Mouse (Mus musculus): ENCODE measurements at regions not wholly inside any gene's neighbourhood (a gene's known extent, or its start where the extent isn't known, plus 50 kb on each side); places are given as distances from the start of the nearest gene placed in this dataset.
"Not testable (repeated sequence)": the region's sequence is repeated elsewhere in the genome, so short reads cannot be mapped to it uniquely, and the experiment has no call there.

DNA sequence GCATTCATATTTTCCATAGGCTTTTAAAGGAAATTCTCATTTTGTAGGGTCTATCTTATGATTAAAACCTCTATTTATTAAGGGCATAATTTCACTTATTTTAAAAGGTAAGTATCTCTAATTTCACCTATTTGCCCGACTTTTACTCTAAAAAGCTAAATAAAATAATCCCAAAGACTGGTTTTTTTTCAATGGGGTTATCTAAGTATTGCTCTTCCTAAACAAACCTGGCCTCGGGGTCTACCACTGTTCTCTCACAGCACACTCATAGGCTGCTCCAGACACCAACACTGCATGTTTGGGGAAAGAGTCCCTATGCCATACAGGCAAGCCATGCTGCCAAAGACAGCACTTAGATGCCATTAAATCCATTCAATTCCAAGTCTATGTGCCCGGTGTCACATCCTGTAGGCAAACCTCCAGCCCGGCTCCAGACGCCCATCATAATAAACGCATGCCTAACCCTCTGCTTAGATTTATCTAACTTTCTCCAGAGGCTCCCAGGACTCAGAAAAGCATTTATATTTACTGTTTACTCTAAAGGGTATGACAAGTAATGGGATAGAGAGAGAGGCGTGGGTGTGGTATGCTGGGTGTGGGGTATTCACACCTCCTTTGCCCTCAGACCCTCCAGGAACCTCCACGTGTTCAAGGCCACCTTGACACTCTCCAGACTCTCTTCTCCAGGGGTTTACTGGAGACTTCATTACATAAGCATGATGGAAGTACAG, 62.5 kb upstream of the Cpm start:
- no peak for DNase-seq

DNA sequence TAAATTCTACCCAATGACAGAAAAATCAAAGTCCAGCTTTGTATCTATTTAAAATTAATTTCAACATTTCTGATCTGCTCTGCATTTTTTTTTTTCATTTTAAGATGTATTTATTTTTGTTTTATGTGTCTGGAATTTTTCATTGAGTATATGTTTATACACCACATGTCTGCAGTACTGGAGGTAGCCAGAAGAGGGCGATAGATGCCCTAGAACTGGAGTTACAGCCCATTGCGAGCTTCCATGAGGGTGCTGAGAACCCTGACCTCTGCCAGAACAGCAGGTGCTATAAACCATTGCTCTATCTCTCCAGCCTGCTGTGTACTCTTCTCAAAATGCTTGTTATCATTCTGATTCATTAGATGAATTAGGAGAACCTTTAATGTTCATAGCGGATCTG, 63.1 kb upstream of the Cpm start:
- no peak for DNase-seq

DNA sequence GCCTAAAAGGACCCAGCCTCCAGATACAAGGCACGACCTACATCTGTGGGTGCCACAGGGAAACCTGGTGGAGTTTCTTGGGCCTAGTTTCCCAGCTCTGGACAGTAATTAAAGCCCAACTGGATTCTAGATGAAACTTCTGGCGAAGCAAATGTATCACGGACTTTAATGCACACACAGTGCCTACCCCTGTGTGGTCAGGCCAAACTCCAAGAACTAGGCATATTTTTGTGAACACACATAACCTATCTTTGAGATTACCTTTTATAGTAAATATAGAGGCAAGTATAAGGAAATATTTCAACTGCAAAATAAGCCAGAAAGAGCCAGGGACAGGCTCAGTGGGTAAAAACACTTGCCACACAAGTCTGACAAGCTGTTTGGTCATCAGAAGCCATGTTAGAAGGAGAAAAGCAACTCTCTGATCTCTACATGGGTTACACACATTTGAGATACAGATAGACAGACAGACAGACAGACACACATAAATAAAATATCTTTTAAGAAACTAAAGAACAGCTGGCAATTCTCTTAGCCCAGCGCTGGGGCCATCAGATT, 63.7 kb upstream of the Cpm start:
- no peak for DNase-seq

DNA sequence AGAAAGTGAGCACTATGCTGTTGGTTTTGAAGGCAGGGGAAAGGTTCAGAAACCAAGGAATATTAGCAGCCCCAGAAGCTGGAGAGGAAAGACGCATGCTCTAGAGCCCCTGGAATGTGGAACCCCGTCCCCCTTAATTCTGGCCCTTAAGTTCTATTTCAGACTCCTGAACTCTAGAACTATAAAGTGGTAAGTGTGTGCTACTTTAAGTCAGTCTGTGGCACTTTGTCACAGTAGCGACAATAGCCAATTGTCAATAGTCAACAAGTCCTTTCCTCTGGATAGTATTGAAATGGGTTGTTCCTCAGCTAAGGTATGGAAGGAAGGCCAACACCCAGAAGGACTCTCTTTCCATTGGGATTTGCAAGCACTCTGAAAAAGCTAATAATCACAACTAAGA, 64.2 kb upstream of the Cpm start:
- DNase-seq: no peak

DNA sequence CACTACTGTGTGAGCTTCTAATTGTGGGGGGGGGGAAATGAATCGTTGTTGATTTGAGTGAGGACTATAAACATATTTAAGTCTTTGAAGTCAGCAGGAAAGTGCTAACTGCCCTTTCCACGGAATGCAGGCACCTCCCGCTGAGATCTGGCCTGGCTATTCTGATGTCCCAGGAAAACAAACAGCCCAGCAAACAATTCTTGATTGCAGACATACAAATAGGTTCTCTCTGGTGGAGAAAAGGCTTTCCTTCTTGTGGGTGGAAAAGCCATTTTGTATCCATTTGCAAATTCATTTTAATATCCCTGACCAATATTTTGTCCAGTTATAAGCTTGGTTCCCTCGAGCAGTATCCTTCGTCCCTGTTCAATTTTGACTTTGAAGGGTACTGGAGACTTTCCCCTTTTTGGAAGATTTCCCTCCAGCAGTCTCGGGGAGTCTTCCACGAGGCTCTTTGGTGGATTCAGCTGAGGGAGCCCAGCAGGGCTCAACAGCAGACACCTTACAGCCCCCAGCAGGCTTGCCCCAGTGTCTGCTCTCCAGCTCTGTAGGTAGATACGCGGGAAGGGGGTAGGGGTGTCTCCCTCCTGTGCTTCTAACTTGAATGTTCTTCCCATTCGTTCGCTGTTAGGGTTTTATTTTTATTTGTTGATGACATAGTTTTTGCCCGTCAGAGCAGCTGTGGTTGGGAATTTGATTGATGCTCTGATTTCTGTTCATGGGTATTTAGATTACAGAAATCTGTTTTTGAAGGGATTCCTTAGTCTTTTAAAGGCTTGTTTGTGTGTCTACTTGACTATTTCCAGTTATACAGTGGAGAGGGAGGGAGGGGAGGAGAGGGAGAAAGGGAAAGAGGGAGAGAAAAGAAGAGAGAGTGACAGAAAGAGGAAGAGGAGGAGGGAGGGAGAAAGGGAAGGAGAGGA, 64.9 kb upstream of the Cpm start:
- DNase-seq: no peak

DNA sequence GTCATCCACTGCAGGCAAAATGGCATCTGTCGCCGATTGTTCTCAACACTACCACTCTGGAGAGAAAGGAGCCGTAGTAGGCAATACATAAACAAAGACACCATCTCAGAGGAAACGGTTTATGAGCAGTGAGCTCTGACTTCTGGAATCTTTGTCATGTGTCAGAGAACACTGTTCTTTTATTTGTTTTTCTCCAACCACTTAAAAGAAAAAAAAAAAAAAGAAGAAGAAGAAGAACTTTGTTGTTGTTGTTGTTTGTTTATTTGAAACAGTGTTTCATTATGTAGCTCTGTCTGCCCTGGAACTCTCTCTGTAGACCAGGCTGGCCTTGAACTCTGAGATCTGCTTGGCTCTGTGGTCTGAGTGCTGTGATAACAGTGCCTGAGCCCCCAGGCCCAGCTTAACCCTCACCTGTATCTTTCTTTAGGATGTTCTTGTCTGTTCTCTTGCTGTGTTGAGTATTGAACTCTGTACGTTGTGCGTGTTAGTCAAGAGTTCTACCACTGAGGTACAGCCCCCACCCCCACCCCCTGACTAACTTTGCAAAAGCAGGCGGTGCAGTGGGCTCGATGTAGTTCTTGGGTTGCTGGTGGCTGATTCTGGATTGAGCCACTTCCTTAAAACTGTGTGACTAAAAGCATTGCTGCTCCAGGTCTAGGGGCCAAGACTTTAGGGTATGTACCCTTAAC, 65.7 kb upstream of the Cpm start:
- no peak for DNase-seq

DNA sequence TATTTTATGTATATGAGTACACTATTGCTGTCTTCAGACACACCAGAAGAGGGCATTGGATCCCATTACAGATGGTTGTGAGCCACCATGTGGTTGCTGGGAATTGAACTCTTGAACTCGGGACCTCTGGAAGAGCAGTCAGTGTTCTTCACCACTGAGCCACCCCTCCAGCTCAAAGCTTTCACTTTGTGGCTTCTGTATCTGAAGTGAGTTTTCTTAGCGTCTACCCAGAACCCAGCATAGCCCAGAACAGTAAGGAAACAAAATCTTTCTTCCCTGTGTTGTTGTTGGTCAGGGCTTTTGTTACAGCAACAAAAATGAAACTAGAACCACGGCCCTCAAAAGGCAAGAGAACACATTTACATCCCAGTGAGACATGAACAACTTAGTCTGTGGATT, 66.5 kb upstream of the Cpm start:
- DNase-seq: not testable (repeated sequence)

DNA sequence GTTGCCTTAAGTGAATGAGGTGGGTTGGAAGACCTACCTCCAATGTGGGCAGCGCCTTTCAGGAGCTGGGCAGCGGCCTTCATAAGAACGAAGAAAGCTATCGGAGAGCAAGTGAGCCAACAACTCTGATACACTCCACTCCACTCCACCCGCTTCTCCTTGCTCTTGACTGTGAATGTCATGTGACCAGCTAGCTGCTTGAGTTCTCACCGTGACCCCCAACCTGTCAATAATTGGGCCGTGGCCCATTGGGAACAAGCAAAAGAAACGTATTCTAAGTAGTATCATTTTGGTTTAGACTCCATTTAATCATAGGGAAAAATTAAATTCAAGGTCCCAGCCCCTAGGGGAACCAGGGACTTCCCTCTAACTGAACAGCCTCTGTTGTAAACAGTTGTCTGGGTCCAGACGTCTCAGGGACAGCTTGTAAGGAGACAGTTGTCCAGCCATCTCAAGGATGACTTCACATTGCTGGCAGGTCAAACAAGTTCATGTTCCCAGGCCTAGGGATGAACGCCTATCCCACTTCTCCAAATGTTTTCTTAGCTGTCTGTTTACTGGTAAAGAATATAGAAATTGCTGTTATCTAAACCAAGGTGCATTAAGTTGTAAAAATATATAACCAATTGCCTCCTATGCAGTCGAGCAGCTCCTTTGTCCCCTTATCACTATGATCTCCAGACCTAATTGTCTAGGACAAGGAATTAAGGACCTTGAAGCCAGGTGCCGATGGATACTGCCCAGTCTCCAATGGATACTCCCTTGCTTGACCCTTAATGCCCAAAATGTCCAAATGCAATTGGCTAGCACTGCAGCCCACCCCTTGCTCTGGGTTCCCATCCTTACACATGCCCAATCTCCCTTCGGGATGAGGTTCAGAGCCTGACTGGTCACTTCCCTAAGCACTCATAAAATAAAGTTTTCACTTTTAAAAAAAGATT, 67.1 kb upstream of the Cpm start:
- DNase-seq: no peak

DNA sequence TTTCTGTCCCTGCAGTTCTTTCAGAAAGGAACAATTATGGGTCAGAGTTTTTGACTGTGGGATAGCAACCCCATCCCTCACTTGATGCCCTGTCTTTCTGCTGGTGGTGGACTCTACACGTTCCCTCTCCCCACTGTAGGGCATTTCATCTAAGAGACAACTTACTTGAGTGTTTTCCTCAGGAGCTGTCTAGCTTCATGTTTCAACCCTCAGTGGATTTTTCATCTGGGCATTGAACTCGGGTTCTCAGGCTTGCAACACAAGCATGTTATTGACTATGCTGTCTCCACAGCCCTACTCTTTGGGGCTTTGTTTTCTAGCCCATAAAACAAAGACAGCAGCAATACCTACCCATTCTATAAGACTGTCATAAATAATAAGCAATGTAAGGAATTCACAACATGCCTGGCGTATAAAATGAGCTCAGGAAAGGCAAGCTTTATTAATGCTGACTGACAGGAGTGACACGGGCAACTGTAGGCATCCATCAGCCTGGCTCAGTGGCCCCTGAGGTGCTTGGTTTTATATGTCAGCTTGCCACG, 68.0 kb upstream of the Cpm start:
- DNase-seq: no peak

DNA sequence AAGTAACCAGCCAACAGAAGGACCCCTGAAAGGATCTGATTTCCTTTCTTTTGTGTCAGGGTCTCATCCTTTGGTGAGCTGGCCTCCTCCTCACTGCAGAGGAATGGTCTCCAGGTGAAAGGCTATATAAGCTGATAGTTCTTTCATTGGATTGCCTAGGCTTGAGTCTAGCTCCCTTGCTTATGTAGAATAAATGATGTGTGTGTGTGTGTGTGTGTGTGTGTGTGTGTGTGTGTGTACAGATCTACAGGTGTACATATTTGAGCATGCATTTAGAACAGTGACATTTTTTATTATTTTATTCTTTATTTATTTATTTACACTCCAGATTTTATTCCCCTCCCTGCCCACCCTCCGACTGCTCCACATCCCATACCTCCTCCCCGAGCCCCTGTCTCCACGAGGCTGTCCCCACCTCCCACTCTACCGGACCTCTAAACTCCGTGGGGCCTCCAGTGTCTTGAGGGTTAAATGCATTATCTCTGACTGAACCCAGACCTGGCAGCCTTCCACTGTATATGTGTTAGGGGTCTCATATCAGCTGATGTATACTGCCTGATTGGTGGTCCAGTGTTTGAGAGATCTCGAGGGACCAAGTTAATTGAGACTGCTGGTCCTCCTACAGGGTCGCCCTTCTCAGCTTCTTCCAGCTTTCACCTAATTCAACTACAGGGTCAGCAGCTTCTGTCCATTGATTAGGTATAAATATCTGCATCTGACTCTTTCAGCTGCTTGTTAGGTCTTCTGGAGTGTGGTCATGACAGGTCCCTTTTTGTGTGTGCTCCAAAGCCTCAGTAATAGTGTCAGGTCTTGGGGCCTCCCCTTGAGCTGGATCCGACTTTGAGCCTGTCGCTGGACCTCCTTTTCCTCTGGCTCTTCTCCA, 68.7 kb upstream of the Cpm start:
- no peak for DNase-seq

DNA sequence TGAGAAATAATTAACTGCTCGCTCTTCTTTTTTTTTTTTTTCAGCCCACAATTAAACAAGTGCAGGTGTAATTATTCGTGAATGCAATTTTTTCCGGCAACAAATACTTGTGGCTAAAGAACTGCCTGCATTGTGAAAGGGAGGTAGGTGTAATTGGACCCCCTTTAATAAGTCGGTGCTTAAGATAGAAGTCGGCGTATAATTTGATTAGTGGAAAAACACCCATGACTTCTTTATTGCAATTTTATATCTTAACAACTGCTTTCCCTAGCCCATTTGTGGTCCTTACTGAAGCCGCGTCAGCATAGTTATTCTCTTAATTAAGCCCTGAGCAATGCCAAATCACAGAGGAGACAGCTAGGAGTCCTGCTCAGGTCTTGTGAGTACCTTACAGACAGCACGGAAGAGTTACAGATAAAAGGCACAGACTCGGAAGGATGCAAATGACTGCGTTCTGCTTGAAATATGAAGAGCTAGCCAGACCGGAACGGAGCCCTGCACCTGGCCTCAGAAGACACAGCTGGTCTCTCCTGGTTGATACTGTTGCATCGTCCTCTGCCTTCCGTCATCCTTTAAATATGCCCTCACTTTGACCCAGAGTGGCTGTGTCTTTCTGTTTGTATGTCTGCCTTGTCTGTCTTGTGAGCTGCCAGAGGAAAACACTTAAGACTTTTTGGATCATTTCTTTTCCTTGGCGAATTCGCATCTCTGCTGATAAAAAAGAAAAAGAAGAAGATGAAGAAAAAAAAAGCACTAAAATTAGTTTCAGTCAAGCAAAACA, 69.5 kb upstream of the Cpm start:
- DNase-seq: no peak

DNA sequence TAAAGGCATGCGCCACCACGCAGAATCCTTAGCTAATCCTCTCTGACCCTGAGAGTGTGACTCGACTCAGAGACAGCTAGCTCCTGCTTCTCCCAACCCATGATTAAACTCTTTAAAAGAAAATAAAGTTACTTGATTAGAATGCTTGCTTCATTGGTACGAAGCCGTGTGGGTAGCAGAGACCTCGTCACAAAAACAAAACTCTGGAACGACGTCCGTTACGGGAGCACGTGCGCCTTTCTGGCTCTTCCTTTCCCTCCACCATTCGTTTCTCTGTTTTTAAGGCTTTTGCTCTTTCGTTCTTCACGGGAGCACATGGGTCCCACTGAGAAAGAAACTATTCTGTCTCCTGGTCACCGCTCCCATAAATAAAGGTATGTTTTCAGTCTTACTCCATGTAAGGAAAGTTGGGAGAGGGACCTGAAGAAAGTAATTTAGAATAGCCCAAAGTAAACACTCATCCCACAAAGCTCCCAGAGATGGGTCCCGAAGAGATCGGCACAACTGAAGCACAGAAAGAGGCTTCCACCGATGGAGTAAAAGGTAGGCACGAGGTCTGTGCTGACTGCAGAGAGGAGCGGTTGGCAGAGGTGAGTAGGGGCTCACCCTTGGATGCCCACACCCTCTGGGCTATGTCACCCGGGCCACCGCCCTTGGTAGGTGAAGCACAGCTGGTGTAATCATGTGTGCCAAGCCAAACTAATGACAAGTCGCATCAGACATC, 70.2 kb upstream of the Cpm start:
- no peak for DNase-seq

DNA sequence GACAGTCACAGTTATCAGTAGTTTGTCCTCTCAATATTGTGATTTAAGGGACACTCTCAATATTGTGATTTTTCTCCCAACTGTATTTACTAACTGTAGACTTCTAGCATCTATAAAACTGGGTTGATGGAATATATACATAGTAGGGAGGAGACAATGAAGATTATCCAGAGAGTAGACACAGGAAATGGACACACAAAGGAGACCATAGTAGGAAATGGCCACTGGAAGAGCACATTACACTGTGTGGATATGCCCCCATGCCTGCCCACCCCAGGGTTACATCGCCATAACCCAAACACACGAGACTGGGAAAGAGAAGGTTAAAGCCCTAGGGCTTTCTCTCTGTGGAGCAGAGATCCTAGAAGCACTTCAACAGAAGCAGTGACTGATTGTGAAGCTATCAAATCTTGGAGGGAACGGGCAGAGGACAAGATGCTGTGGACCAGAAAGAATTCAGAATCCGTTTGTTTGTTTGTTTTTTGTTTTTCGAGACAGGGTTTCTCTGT, 71.0 kb upstream of the Cpm start:
- DNase-seq: no peak

DNA sequence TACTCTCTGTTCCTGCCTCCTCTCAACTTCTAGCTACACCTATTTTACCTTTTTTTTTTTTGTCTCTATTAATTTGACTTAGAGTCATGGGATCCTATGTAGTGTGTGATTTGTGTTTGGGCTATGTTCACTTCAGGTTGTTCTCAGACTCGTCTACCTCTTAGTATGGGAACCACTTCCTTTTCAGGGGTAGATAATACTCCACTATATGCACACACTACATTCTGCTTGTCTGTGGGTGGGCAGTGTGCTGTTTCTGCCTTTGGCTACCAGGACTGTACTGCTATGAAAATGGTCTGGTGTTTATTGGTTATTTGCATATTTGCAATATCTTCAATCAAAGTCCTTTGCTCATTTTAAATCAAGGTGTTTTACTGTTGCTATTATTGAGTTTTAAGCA, 71.6 kb upstream of the Cpm start:
- no peak for DNase-seq

DNA sequence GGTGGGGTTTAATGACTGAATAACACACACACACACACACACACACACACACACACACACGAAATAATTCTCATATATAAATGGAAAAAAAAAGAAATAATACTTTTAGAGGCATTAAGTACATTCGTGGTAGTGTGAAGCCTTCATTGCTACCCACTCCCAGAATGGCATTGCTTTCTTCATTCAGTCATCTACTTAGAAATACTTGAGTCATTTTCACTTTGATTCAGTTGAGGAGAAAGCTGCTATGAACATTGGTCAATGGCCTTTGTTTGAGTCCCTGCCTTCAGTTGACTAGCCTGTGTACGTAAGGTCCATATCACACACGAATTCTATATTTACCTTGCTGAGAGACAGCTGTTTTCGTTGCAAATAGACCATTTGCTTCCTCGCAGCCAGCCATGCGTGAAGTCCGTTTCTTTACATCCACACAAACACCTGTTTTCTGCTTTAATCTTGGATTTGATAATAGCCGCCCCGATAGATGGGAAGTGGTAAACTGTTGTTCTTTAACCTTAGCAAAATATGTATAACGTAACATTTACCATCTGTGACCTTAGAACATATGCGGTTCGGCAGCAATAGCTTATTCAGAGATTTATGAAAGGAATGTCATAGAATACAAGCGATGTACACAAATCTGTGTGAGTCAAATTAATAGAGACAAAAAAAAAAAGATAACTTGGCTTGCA, 72.3 kb upstream of the Cpm start:
- no peak for DNase-seq

DNA sequence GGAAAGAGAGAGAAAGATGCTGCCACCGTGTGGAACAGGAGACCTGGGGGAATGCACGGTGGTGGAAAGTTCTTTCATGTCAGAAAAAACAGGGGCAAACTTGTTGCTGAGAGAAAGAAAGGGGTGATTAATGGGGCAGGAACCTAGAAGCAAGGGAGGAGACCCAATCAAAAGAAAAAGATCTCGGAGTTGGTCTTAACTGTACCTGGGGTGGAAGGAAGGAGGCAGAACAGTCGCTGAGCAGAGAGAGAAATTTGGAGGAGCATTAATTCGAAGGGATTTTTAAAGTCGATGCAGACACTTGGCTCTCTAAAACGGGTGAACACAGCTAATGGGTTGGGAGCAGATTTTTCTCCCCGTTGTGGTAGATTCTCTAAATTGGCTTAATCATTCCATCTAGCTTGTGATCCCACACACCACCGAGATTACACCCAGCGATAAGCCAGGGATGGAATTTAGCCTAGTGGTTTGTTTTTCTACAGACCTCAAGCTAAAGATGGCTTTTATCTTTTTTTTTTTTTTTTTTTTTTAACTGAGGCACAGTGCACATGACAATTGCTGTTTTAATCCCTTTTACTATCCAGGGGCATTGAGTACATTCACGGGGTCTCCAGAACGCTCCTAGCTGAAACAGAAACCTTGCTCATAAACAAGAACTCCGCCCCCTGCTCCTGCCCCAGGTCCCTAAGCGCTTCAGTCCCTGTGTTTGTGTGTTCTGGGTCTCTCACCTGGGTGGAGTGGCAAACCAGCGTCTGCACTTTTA, 73.1 kb upstream of the Cpm start:
- no peak for DNase-seq

DNA sequence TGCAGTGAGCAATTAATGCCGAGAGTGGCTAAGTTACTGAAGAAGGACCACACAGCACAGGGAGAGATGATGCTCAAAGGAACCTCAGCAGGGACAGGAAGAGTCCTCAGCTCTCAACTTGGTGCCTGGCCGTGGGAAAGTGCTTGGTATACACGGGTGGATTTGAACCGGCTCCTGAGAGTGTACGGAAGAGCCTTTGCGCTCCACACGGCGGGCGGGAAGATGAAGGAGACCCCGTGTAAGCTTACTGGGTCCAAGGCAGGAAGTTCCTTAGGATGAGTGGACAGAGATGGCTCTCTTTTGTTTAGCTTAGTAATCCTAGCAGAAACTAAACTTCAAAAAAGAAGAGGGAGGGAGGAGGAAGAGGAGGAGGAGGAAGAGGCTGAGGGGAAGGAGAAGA, 73.8 kb upstream of the Cpm start:
- no peak for DNase-seq

DNA sequence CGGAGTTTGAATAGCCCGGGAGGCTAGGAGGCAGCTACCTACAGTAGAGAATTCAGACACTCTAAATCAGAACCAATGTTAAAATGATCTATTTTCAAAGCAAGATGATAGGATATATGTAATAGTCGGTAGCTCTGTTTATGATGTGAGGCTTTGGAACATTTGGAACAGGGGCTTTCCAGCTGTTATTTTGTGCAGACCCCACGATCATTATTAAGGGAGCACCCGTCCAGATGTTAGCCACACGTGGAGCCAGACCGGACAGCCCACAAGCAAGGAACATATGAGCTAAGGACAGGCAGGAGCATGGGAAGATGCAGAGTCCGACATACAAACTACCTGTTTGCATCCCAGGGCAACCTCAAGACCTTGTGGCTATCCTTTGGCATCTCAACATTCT, 74.3 kb upstream of the Cpm start:
- no peak for DNase-seq
